Mouse (Mus musculus) forebrain, postnatal 0 days (tissue): ENCODE results near the gene Trim37. TPM values are rescaled to one million over a fixed set of nuclear protein-coding genes. Genes with fewer than 3 reads are reported as not detected.

Experiments
- ATAC-seq: fragments of 200-750 bp; cut with Nextera tagmentation; 2 replicates; pipeline ENCODE4 v1.8.0; 2017; ENCODE audit warnings: mild to moderate bottlenecking, moderate library complexity
- DNase-seq: peaks from one replicate; pipeline ENCODE4 v3.0.0-alpha.2; 2015
- H3K27ac ChIP-seq: fragments of 300-500 bp; sonication (generic); 2 replicates; pipeline ENCODE4 v1.5.1; 2014; ENCODE audit warnings: low read depth, mild to moderate bottlenecking, antibody characterized with exemption, low read length, moderate library complexity, mixed read lengths
- H3K27me3 ChIP-seq: fragments of 300-500 bp; sonication (generic); 2 replicates; pipeline ENCODE4 v1.6.1; 2014; ENCODE audit warnings: mild to moderate bottlenecking, low read length, mixed read lengths; ENCODE audit not compliant: insufficient read depth
- H3K36me3 ChIP-seq: fragments of 300-500 bp; sonication (generic); 2 replicates; pipeline ENCODE4 v1.6.1; 2014; ENCODE audit warnings: mild to moderate bottlenecking, moderate library complexity; ENCODE audit not compliant: insufficient read depth
- H3K4me1 ChIP-seq: fragments of 300-500 bp; sonication (generic); 2 replicates; pipeline ENCODE4 v1.6.1; 2014; ENCODE audit warnings: antibody characterized with exemption; ENCODE audit not compliant: insufficient read depth
- H3K4me2 ChIP-seq: fragments of 300-500 bp; sonication (generic); 2 replicates; pipeline ENCODE4 v1.6.1; 2014; ENCODE audit warnings: low read depth, mild to moderate bottlenecking, moderate library complexity
- H3K4me3 ChIP-seq: fragments of 300-500 bp; sonication (generic); 2 replicates; pipeline ENCODE4 v1.5.1; 2014; ENCODE audit warnings: low read depth, low read length, mixed read lengths
- H3K9ac ChIP-seq: fragments of 300-500 bp; sonication (generic); 2 replicates; pipeline ENCODE4 v1.6.1; 2014; ENCODE audit warnings: mild to moderate bottlenecking
- H3K9me3 ChIP-seq: fragments of 300-500 bp; sonication (generic); 2 replicates; pipeline ENCODE4 v1.6.1; 2016; ENCODE audit warnings: low read length
- CTCF ChIP-seq: sonication (generic); IDR thresholded peaks from 2 replicates; pipeline ENCODE4 v1.5.1; 2016; ENCODE audit warnings: antibody characterized with exemption, control low read depth, low read depth
- WGBS: fragments of 180-500 bp; shearing (Covaris S2); extraction: QIAGEN DNeasy Blood & Tissue Kit; methylation state at CpG from one replicate; pipeline ENCODE4 v1.1.7; 2014; 5-methylcytosine and 5-hydroxymethylcytosine counted together
- polyA plus RNA-seq: library from polyadenylated mRNA; unstranded; fragments of >200 nt; fragmentation: Nextera tagmentation; extraction: Ambion mirVana; gene quantifications from 2 replicates; pipeline ENCODE4 v1.2.1, GENCODE M21; 2015
- total RNA-seq: library from RNA; depleted of rRNA; stranded (reverse); fragments of >200 nt; gene quantifications from 2 replicates; pipeline ENCODE4 v1.2.3, GENCODE M21; 2014

Trim37 gene
- total and polyA plus RNA-seq, 2 experiments from 2014 or later: 68.7 to 139 TPM

DNA sequence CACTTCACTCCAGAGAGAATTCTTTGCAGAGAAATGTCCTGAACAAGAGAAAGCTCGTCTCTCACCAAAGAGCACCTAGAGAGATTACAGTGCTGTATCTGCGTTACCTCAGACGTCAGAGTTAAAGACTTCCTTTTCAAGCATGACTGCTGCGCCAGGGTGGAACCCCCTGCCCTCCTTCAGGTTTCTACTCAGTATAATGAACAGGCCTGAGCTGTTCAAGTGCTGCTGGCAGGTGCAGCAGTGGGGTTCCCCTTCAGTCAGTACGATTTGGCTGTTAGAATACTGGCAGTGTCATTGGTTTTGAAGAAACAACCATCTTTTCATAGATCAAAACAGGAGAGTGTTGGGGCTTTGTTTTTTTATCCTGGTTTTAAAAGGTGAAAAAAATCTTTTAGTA lies 100.2 kb downstream of the Trim37 start:
- H3K36me3 ChIP-seq: peaks cover 25% of the 10 kb centered on the region
- ATAC-seq: no peak
- H3K4me1 ChIP-seq: no peaks in the 10 kb centered on the region
- H3K9me3 ChIP-seq: no peaks in the 10 kb centered on the region
- no peak for DNase-seq
- H3K9ac ChIP-seq: no peak overlapping the region
- H3K27ac ChIP-seq: no peak overlapping the region
- H3K4me3 ChIP-seq: no peak overlapping the region
- H3K27me3 ChIP-seq: no peaks in the 10 kb centered on the region
- no peak overlapping the region for H3K4me2 ChIP-seq
- no peak for TF ChIP-seq CTCF
- WGBS: 76% methylated on average over 5 of the region's 5 CpGs

DNA sequence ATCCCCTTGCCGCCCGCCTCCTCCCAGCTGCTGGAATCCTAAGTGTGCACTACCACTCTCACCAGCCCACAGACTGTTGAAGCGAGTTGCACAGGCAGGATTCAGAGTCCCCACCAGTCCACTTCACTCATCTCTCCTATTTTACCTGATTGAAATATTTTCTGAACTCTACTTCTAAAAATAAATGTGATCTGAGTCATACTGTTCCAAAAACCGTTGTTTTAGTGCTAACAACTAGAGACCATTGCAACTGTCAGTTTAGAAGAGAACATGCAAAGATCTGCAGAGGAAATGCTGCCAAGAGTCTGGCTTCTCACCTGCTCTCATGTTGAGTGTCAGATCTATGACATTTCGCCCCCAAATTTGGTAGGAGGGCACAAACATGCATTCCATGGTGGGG lies 106.5 kb downstream of the Trim37 start:
- H3K9me3 ChIP-seq: no peaks in the 10 kb centered on the region
- no peak for DNase-seq
- no peaks in the 10 kb centered on the region for H3K27me3 ChIP-seq
- 83% methylated on average over 5 of the region's 5 CpGs for WGBS
- no peak overlapping the region for H3K9ac ChIP-seq
- H3K36me3 ChIP-seq: peaks cover 21% of the 10 kb centered on the region
- no peak for ATAC-seq
- no peak overlapping the region for H3K4me2 ChIP-seq
- no peak overlapping the region for H3K4me3 ChIP-seq
- TF ChIP-seq CTCF: no peak
- H3K4me1 ChIP-seq: no peaks in the 10 kb centered on the region
- H3K27ac ChIP-seq: no peak overlapping the region

DNA sequence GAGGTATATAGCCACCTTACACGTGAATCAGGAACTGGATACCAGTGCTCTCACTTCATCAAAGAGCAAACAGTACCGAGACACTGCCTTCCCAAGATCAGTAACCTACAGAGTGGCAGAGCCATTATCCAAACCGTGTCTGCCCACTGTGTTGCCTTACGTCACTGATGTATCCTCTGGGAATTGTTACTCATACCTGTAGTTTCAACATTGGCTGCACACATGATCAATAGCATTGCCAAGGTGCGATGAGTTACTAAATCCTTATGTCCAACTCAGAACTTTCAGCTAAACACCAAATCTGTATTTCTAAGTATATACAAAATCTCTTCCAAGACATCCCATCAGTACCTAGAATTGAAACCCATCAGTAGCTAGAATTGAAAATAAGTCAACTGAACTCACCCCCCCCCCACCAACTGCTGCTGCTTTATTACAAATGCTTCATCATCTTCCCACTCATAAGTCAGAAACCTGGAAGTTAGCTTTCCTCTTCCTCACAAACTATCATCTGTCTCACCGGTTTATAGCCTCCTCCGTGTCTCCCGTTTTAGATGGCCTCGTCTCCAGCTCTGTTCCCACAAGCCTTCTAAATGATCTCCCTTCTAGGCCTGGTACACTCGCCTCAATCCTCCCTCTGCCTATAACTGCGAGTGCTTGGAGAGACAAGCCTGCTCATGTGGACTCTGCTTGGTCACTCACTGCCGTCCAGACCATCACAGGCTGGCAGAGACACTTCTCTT lies 108.0 kb downstream of the Trim37 start:
- Histone ChIP-seq H3K36me3 (peaks cover 25% of the 10 kb centered on the region), H3K9me3 (no peaks in the 10 kb centered on the region), H3K27me3 (no peaks in the 10 kb centered on the region), H3K4me3 (no peak overlapping the region), H3K9ac (no peak overlapping the region), H3K27ac (no peak overlapping the region), H3K4me1 (no peaks in the 10 kb centered on the region), H3K4me2 (no peak overlapping the region)
- ATAC-seq: no peak
- 94% methylated on average over 12 of the region's 12 CpGs for WGBS
- no peak for DNase-seq
- TF ChIP-seq CTCF: no peak

DNA sequence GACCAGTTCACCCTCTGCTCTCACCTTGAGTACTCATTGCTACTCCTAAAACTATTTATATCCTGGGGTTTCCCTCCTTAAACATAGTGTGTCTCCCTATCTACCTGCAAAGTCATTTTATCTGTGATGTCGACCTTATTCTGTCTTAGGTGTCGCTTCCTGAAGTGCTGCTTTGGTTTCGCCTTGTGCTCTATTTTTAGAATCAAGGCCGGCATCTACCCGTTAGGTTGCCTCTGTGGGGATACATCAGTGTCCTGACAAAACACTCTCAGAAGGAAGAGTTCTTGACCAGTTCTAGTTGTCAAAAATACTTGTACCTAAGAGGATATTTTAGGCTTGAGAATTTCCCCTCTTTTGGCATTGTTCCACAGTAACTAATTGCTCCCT lies 108.6 kb downstream of the Trim37 start:
- no peak for ATAC-seq
- 73% methylated on average over 5 of the region's 5 CpGs for WGBS

DNA sequence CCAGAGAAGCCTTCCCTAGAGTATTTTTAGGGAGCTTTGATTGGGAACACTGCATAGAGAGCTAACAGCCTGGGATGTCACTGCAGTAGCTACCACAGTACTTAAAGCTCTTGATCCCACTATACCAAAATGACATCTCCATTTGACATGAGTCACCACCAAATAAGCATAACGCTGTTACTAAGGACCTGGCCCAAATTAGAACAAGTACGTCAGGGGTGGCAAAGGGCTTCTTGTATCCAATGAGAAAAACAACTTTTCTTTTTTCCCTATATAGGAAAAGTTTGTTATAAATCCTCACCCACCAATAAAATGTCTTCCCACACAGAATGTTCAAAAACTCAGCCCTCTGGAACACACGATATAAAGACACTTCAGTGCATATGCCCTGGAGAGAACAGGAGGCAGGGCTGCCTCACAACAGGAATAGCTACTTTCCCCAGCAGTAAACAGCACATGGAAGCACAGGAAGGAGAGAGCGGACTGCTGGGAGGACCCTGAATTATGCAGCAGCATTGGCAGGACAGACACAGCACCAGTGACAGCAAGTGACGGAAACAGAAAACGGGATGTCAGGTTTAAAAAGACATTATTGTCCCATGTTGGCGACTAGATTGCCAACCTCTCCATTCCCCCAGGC lies 112.1 kb downstream of the Trim37 start:
- Histone ChIP-seq H3K27ac (peak overlapping the region; percentile 45; the same call in 1 of the 2 replicates), H3K27me3 (no peaks in the 10 kb centered on the region), H3K4me2 (no peak overlapping the region), H3K9me3 (no peaks in the 10 kb centered on the region), H3K9ac (no peak overlapping the region), H3K4me3 (no peak overlapping the region), H3K4me1 (no peaks in the 10 kb centered on the region), H3K36me3 (peaks cover 13% of the 10 kb centered on the region)
- WGBS: 70% methylated on average over 7 of the region's 7 CpGs
- no peak for TF ChIP-seq CTCF
- no peak for DNase-seq
- no peak for ATAC-seq

More for the DNA sequence above, 108.6 kb downstream of the Trim37 start:
- Histone ChIP-seq H3K9me3 (no peaks in the 10 kb centered on the region), H3K4me1 (no peaks in the 10 kb centered on the region), H3K4me3 (no peak overlapping the region), H3K27ac (no peak overlapping the region), H3K9ac (no peak overlapping the region), H3K4me2 (no peak overlapping the region), H3K36me3 (peaks cover 25% of the 10 kb centered on the region), H3K27me3 (no peaks in the 10 kb centered on the region)
- TF ChIP-seq CTCF: no peak
- DNase-seq: no peak

DNA sequence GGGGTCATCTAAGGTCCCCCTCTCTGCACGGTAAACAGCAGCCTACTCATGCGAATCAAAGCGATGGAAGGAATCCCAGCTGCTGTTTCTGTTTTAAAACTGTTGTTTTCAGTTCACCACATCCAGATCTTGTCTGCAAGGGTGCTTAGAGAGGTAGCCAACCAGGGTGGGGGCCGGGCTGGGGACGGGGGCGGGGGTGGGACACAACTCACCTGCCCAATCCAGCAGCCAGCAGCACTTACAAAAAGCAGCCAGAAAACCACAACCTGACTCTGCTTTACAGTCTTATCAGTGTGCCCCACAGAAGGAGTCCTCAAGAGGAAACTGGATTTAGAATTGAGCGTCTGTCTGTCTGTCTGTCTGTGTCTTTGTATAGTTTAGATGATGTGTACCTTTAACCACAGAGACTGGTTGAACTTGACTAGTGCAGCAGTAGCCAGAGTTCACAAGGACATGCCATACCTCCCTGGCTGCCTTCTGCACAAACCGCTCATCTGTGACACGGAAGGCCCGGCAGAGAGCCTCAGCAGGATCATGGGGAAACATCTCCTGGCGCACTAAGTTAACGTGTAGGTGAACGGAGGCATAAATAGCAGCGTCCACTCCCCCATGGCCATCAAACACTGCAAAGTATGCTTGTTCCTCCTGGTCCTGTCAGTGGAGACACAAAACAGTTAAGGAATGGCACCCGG lies 113.4 kb downstream of the Trim37 start:
- Histone ChIP-seq H3K27me3 (no peaks in the 10 kb centered on the region), H3K27ac (no peak overlapping the region), H3K4me3 (no peak overlapping the region), H3K4me1 (no peaks in the 10 kb centered on the region), H3K36me3 (peaks cover 8% of the 10 kb centered on the region; the same call in 1 of the 2 replicates), H3K9me3 (no peaks in the 10 kb centered on the region), H3K9ac (no peak overlapping the region), H3K4me2 (no peak overlapping the region)
- 88% methylated on average over 15 of the region's 15 CpGs for WGBS
- no peak for TF ChIP-seq CTCF
- DNase-seq: no peak
- no peak for ATAC-seq

DNA sequence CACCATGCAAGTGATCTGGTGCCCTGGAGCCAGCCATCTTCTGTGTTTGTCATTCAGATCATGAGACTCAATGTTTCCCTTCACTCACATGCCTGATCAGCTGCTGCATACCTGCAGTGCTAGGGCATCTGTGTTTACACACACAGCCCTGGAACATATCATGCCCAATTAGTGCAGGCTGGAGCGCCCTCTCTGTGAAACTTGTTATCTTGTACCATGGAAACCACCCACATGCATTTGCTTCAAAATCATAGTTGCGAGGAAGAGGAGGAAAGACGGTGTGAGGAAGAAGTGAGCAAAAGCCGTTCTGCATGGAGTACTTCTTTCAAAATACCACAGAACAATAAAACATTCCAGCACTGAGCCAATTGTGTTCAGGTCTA lies 113.9 kb downstream of the Trim37 start:
- Histone ChIP-seq H3K4me1 (no peaks in the 10 kb centered on the region), H3K27me3 (no peaks in the 10 kb centered on the region)
- WGBS: 87% methylated on average over 4 of the region's 4 CpGs

More for the DNA sequence above, 113.9 kb downstream of the Trim37 start:
- Histone ChIP-seq H3K27ac (no peak overlapping the region), H3K9me3 (no peaks in the 10 kb centered on the region), H3K9ac (no peak overlapping the region), H3K36me3 (peaks cover 7% of the 10 kb centered on the region; the same call in 1 of the 2 replicates), H3K4me3 (no peak overlapping the region), H3K4me2 (no peak overlapping the region)
- ATAC-seq (no peak), DNase-seq (no peak)
- no peak for TF ChIP-seq CTCF
